Mouse (Mus musculus) cerebellum, adult 18-20 months (tissue): Measurements from ENCODE around the gene Erich6b.

Source experiments
- DNase-seq, 2 experiments: peaks; one replicate each; pipeline ENCODE4 v3.0.0; 2021

Gene Erich6b

DNA sequence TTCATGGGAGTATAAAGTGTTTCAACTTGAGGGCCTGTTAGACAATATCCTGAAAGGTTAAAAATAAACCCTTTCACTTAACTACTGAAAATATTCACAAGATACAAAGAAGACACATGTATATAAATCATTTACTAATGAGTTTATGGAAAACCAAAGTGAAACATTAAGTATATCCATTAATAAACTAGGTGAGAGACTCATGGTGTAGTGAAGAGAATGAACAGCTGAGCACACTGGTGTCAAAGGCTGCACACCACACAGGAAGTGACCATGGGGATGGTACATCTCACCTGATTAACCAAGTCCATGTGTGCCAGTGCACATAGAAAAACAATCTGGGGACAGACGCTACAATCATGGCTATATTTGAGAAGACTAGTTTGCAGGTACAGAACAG is 66.9 kb downstream of the Erich6b start:
- no peak for DNase-seq

DNA sequence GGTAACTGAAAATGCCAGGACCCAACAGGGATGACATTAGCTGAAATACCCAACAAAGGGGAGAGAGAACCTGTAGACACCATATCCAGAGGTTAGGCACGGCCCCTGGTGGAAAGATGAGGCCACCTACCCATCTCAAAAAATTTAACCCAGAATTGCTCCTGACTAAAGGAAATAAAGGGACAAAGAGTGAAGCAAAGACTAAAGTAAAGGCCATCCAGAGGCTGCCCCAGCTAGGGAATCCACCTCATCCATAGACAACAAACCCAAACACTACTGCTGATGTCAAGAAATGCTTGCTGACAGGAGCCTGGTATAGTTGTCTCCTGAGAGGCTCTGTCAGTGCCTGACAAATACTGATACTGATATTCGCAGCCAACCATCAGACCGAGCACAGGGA is 69.7 kb downstream of the Erich6b start:
- DNase-seq: no peak

DNA sequence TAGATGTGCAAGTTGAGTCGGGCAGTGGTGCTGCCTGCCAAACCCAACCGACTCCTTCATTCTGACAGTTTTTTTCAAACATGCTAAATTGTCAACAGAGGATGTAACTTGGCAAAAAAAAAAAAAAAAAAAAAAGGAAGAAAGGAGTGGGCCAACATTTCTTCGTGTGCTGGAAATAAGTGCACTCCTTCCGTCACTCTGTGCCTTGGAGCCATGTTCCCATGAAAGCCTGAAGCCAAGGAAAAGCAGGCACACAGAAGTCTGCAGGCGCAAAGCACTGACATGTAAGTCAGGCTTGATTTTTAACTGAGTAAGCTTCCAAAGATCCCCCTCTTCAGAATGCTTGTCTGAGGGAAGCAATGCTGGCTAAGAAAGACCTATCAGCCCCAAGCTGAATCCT is 70.6 kb downstream of the Erich6b start:
- no peak for DNase-seq

- no peak for DNase-seq
Observed at GRCm38 (mm10) chr14:75713661-75714060, 71.6 kb downstream of the Erich6b start.

DNA sequence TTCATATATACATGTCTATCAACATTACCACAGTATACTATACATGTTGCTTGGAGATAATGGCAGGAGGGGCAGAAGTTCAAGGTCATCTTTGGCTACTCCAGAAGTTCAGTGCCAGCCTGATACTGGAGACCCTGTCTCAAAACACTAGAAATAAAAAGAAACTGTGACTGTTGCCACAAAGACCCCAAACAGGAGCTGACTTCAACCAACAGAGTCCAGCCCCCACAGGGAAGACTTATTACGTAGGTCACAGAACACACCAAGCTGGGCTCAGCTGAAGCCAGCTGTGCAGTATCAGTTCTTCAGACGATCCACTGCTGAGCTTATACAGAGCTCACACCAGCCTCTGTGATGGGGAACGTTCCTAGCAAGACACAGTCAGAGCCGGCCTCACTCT is 74.4 kb downstream of the Erich6b start:
- no peak for DNase-seq
